Comparison of ENCODE assay signal across 10 mouse cellular contexts in genomic region chr19:29844036-29844661, GRCm38 (mm10). TPM values are rescaled to one million over a fixed set of nuclear protein-coding genes. Genes with fewer than 3 reads are reported as not detected.
DNase-seq lines count a peak whose midpoint lies in the region; ATAC-seq and TF ChIP-seq lines count a peak whose summit lies in the region.
"Had no signal": no experiment of that assay in that cellular context is flagged by ENCODE, and none has a peak within 500 bp of the region (broad histone marks: within the 10 kb centered on the region; RNA-seq: fewer than 3 reads in every experiment).

No protein-coding gene starts in this region.

- H3K4me3 ChIP-seq in kidney, embryonic 15.5 days (replicated peaks), result no peak overlapping the region
- H3K4me3 ChIP-seq in forebrain, embryonic 12.5 days (replicated peaks), result no peak overlapping the region
- no peak overlapping the region for H3K4me3 ChIP-seq in midbrain, embryonic 12.5 days
- no peak overlapping the region for H3K4me3 ChIP-seq in thymus, adult 2 months (ENCODE audit: control insufficient read depth, insufficient read depth, low read length)
- H3K4me3 ChIP-seq: heart, embryonic 13.5 days had no signal

- H3K27me3 ChIP-seq in kidney, embryonic 15.5 days, result no peaks in the 10 kb centered on the region
- H3K27me3 ChIP-seq in forebrain, embryonic 12.5 days, result peaks cover 66% of the 10 kb centered on the region
- no peaks in the 10 kb centered on the region for H3K27me3 ChIP-seq in midbrain, embryonic 12.5 days
- H3K27me3 ChIP-seq in thymus, adult 2 months (ENCODE audit: control insufficient read depth, insufficient read depth, low read length), result no peaks in the 10 kb centered on the region
- H3K27me3 ChIP-seq: heart, embryonic 13.5 days had no signal

- no peaks in the 10 kb centered on the region for H3K36me3 ChIP-seq in kidney, embryonic 15.5 days
- H3K36me3 ChIP-seq in forebrain, embryonic 12.5 days (replicated peaks), result no peaks in the 10 kb centered on the region
- no peaks in the 10 kb centered on the region for H3K36me3 ChIP-seq in midbrain, embryonic 12.5 days
- no peaks in the 10 kb centered on the region for H3K36me3 ChIP-seq in thymus, adult 2 months (ENCODE audit: control insufficient read depth, insufficient read depth, low read length)
- H3K36me3 ChIP-seq: heart, embryonic 13.5 days had no signal

- H3K27ac ChIP-seq in kidney, embryonic 15.5 days, result peak overlapping the region; percentile 61
- H3K27ac ChIP-seq in forebrain, embryonic 12.5 days, result peak overlapping the region; percentile 56; the same call in 1 of the 2 replicates
- H3K27ac ChIP-seq in midbrain, embryonic 12.5 days (replicated peaks), result peak overlapping the region; percentile 50; the same call in 1 of the 2 replicates
- no peak overlapping the region for H3K27ac ChIP-seq in thymus, adult 2 months (ENCODE audit: control insufficient read depth, insufficient read depth, low read length)
- H3K27ac ChIP-seq: heart, embryonic 13.5 days had no signal

- no peak for ATAC-seq in kidney, embryonic 15.5 days (replicated peaks; ENCODE audit: low FRiP score)
- peak; percentile 90 for ATAC-seq in forebrain, embryonic 12.5 days (ENCODE audit: low FRiP score)
- ATAC-seq in midbrain, embryonic 12.5 days (ENCODE audit: low FRiP score, low read depth), result peak; percentile 63; the same call in 1 of the 2 replicates

- no peak for DNase-seq in kidney, postnatal 36 days
- DNase-seq in Muller cell, postnatal 12 days (ENCODE audit: inconsistent ontology term), result peak; percentile 95
- DNase-seq in spleen, postnatal 4 days (ENCODE audit: low spot score in 2 of 2), result no peak
- DNase-seq in adrenal gland, adult (ENCODE audit: inconsistent age in 2 of 2, low spot score in 1 of 2), result no peak
- DNase-seq in thymus, adult 2 months, result no peak
- DNase-seq: spleen, adult 18-20 months had no signal

- H3K4me2 ChIP-seq in kidney, embryonic 15.5 days, result no peak overlapping the region
- peak overlapping the region; percentile 25 for H3K4me2 ChIP-seq in forebrain, embryonic 12.5 days
- H3K4me2 ChIP-seq in midbrain, embryonic 12.5 days (replicated peaks), result no peak overlapping the region
- H3K4me2 ChIP-seq: heart, embryonic 13.5 days had no signal

- 58% methylated on average over 12 of the region's 12 CpGs for WGBS in kidney, embryonic 15.5 days
- WGBS in forebrain, embryonic 12.5 days, result 12% methylated on average over 12 of the region's 12 CpGs
- WGBS in midbrain, embryonic 12.5 days, result 37% methylated on average over 12 of the region's 12 CpGs
- WGBS in thymus, adult 2 months, result 88% methylated on average over 12 of the region's 12 CpGs

- TF ChIP-seq CTCF in thymus, adult 2 months (IDR thresholded peaks at IDR 0.05; ENCODE audit: borderline replicate concordance, control insufficient read depth, extremely low read depth, insufficient read depth, low read length, poor library complexity), result no peak

- TF ChIP-seq POLR2A in thymus, adult 2 months (IDR thresholded peaks at IDR 0.05; ENCODE audit: control insufficient read depth, extremely low read depth, insufficient read depth, low read length, poor library complexity), result no peak

- H3K9me3 ChIP-seq in kidney, embryonic 15.5 days (replicated peaks), result no peaks in the 10 kb centered on the region
- no peaks in the 10 kb centered on the region for H3K9me3 ChIP-seq in forebrain, embryonic 12.5 days
- H3K9me3 ChIP-seq in midbrain, embryonic 12.5 days, result no peaks in the 10 kb centered on the region
- H3K9me3 ChIP-seq: heart, embryonic 13.5 days had no signal

- H3K9ac ChIP-seq in kidney, embryonic 15.5 days, result no peak overlapping the region
- no peak overlapping the region for H3K9ac ChIP-seq in forebrain, embryonic 12.5 days
- no peak overlapping the region for H3K9ac ChIP-seq in midbrain, embryonic 12.5 days (replicated peaks)
- H3K9ac ChIP-seq: heart, embryonic 13.5 days had no signal

- H3K4me1 ChIP-seq in kidney, embryonic 15.5 days, result peaks cover 27% of the 10 kb centered on the region
- H3K4me1 ChIP-seq in forebrain, embryonic 12.5 days, result peaks cover 22% of the 10 kb centered on the region
- H3K4me1 ChIP-seq in midbrain, embryonic 12.5 days, result peaks cover 16% of the 10 kb centered on the region
- no peaks in the 10 kb centered on the region for H3K4me1 ChIP-seq in thymus, adult 2 months (replicated peaks; ENCODE audit: control insufficient read depth, insufficient read depth, low read length)
- H3K4me1 ChIP-seq: heart, embryonic 13.5 days had no signal

RNA-seq across cellular contexts. Expression of gene Ranbp6, which starts 31.4 kb away (rescaled TPM):
- 17.3 and 17.4 TPM in 2 replicates for polyA plus RNA-seq in kidney, embryonic 15.5 days (2015; fragmentation: Nextera tagmentation; extraction: Ambion mirVana)
- 38.2 and 40.7 TPM in 2 replicates for polyA plus RNA-seq in forebrain, embryonic 12.5 days (2016; fragmentation: Nextera tagmentation; extraction: Ambion mirVana)
- polyA plus RNA-seq in midbrain, embryonic 12.5 days (2016; fragmentation: Nextera tagmentation; extraction: Ambion mirVana), result 43.5 and 46.6 TPM in 2 replicates
- 4.6 and 6.1 TPM in 2 replicates for polyA plus RNA-seq in thymus, adult 2 months (2012; rRNA removed)

RNA-seq across cellular contexts. Expression of gene 9930021J03Rik, which starts 38.4 kb away (rescaled TPM):
- polyA plus RNA-seq in kidney, embryonic 15.5 days (2015; fragmentation: Nextera tagmentation; extraction: Ambion mirVana), result 5.6 and 5.7 TPM in 2 replicates
- 7.7 and 8.2 TPM in 2 replicates for polyA plus RNA-seq in forebrain, embryonic 12.5 days (2016; fragmentation: Nextera tagmentation; extraction: Ambion mirVana)
- 8.1 and 9.1 TPM in 2 replicates for polyA plus RNA-seq in midbrain, embryonic 12.5 days (2016; fragmentation: Nextera tagmentation; extraction: Ambion mirVana)
- 11.3 and 12.5 TPM in 2 replicates for polyA plus RNA-seq in thymus, adult 2 months (2012; rRNA removed)
